Mouse (Mus musculus) cerebellum, adult 2 months (tissue): ENCODE measurements around the gene Draxin. TPM values are rescaled to one million over a fixed set of nuclear protein-coding genes. Genes with fewer than 3 reads are reported as not detected.
A peak's percentile ranks its signal among the peaks of the same experiment; 100 is the strongest.
"Not testable (repeated sequence)": the region's sequence is repeated elsewhere in the genome, so short reads cannot be mapped to it uniquely, and the experiment has no call there.

Source experiments
- DNase-seq, 2 experiments: peaks; one replicate each; pipeline ENCODE4 v3.0.0; 2021
- H3K27ac ChIP-seq: fragments of 200-500 bp; 2 replicates; pipeline ENCODE4 v1.5.1; 2012; ENCODE audit warnings: low read length, control low read depth, inconsistent platforms; ENCODE audit not compliant: insufficient read depth
- H3K27me3 ChIP-seq: fragments of 200-500 bp; 2 replicates; pipeline ENCODE4 v1.6.1; 2012; ENCODE audit warnings: inconsistent platforms, mild to moderate bottlenecking, low read length, moderate library complexity; ENCODE audit not compliant: control insufficient read depth, insufficient read depth
- H3K4me1 ChIP-seq: fragments of 200-500 bp; 2 replicates; pipeline ENCODE4 v1.6.1; 2011; ENCODE audit warnings: low read length; ENCODE audit not compliant: control insufficient read depth, insufficient read depth
- H3K4me3 ChIP-seq: fragments of 200-500 bp; replicated peaks from 2 replicates; pipeline ENCODE3; 2011; ENCODE audit warnings: mild to moderate bottlenecking, low read depth, low read length, control low read depth; ENCODE audit not compliant: insufficient read depth
- CTCF ChIP-seq: fragments of 200-500 bp; IDR thresholded peaks from 2 replicates; pipeline ENCODE4 v1.5.1; 2011; ENCODE audit warnings: low read depth, mild to moderate bottlenecking, control low read depth, low read length, moderate library complexity, borderline replicate concordance; ENCODE audit not compliant: insufficient read depth
- POLR2A ChIP-seq: fragments of 200-500 bp; IDR thresholded peaks from 2 replicates; pipeline ENCODE4 v1.6.1; 2011; ENCODE audit warnings: low read length, control low read depth, borderline replicate concordance; ENCODE audit not compliant: insufficient read depth
- WGBS: fragments of 180-500 bp; shearing (Covaris S2); methylation state at CpG from one replicate; pipeline ENCODE4 v1.1.7; 2018; 5-methylcytosine and 5-hydroxymethylcytosine counted together
- polyA plus RNA-seq: library from polyadenylated mRNA; depleted of rRNA; stranded (reverse); fragments of >200 nt; gene quantifications from 2 replicates; pipeline ENCODE4 v1.2.3, GENCODE M21; 2012; rRNA removed

Gene Draxin
- 0.30 and 0.33 TPM in 2 replicates for polyA plus RNA-seq

GRCm38 (mm10) chr4:148130561-148131413 is at the start of gene Draxin:
Gene Draxin (minus strand): TSS chr4:148130698.
- H3K27me3 ChIP-seq = no peaks in the 10 kb centered on the region
- under 1% methylated on average over 62 of the region's 87 CpGs for WGBS
- peak in 1 of 2 experiments; percentile 29 for DNase-seq
- no peaks in the 10 kb centered on the region; the same call in 1 of the 2 replicates for H3K4me1 ChIP-seq
- H3K27ac ChIP-seq = no peak within 1 kb of the TSS
- TF ChIP-seq CTCF = no peak
- TF ChIP-seq POLR2A = no peak
- peak within 1 kb of the TSS; percentile 29 for H3K4me3 ChIP-seq

DNA sequence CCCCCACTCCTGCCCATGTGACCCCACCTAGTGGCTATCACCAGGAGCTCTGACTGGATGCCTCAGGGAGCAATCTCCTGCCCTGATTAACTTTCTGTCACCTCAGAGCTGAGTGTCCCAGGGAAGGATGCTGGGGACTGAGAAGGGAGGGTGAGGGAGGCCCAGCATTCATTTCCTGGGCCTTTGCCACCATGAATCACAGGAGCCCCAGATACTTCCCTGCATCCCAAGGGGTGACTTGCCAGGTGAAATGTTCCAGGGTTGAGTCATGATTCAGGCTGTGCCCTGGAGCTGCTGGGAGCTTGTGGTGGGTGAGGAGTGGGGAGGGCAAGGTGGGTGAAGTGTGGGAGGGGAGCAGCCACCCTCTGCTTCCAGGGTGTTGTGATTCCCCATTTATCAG is 47.2 kb upstream of the Draxin start:
- no peak for TF ChIP-seq POLR2A
- no peak for TF ChIP-seq CTCF
- DNase-seq = no peak
- Histone ChIP-seq H3K4me1 (no peaks in the 10 kb centered on the region), H3K27me3 (peaks cover 1% of the 10 kb centered on the region; the same call in 1 of the 2 replicates), H3K4me3 (no peak overlapping the region), H3K27ac (no peak overlapping the region)

DNA sequence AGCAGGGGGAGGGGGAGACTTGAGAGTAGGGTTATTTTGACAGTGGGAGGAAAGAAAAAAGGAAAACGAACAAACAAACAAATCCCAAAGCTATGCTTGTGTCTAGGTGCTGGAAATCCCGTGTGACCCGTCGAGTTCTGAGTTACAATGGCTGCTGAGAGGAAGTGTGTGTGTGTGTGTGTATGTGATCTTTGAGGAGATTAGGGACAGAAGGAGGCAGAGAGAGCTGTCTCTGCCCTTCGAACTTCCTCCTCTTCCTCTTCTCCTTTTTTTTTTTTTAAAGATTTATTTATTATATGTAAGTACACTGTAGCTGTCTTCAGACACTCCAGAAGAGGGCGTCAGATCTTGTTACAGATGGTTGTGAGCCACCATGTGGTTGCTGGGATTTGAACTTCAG is 46.1 kb upstream of the Draxin start:
- not testable (repeated sequence) for H3K27ac ChIP-seq, H3K4me1 ChIP-seq, H3K4me3 ChIP-seq, DNase-seq, H3K27me3 ChIP-seq
- WGBS = 87% methylated on average over 5 of the region's 6 CpGs

GRCm38 (mm10) chr4:148174495-148174862 is 44.0 kb upstream of the Draxin start:
- no peak overlapping the region for H3K27ac ChIP-seq
- no peak for DNase-seq
- TF ChIP-seq POLR2A (no peak), CTCF (no peak)
- WGBS = 13% methylated on average over 12 of the region's 12 CpGs
- H3K4me1 ChIP-seq = no peaks in the 10 kb centered on the region
- no peak overlapping the region for H3K4me3 ChIP-seq
- peaks cover 1% of the 10 kb centered on the region; the same call in 1 of the 2 replicates for H3K27me3 ChIP-seq

GRCm38 (mm10) chr4:148173811-148174494 is 43.5 kb upstream of the Draxin start:
- DNase-seq = peak; percentile 68 to 81
- Histone ChIP-seq H3K27ac (no peak overlapping the region), H3K27me3 (peaks cover 1% of the 10 kb centered on the region; the same call in 1 of the 2 replicates), H3K4me1 (no peaks in the 10 kb centered on the region), H3K4me3 (no peak overlapping the region)
- 2% methylated on average over 30 of the region's 30 CpGs for WGBS
- TF ChIP-seq CTCF (no peak), POLR2A (no peak)

- no peak for DNase-seq
- TF ChIP-seq CTCF (no peak), POLR2A (no peak)
- H3K27me3 ChIP-seq = peaks cover 1% of the 10 kb centered on the region; the same call in 1 of the 2 replicates
- 86% methylated on average over 3 of the region's 3 CpGs for WGBS
- no peaks in the 10 kb centered on the region for H3K4me1 ChIP-seq
- H3K4me3 ChIP-seq = no peak overlapping the region
- no peak overlapping the region for H3K27ac ChIP-seq
Observed at GRCm38 (mm10) chr4:148171261-148171660, 40.8 kb upstream of the Draxin start.

DNA sequence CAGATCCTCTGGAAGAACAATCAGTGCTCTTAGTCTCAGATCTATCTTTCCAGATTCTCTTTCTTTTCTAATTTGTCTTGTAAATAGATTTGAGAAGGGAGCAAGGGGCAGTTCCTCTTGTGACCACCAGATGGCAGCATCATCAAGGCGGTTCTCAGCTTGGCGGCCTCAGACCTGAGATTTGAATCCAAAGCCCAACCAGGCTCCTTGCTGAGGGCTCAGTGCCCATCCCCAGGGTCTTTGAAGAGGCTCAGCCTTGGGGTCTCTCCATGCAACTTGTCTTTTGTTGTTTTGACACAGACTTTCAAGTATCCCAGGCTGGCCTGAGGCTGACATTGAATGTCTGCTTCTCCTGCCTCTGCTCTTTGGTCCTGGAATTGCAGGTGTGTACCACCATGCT is 40.3 kb upstream of the Draxin start:
- 0% methylated on average over 2 of the region's 2 CpGs for WGBS
- Histone ChIP-seq H3K4me1 (no peaks in the 10 kb centered on the region), H3K4me3 (no peak overlapping the region), H3K27ac (no peak overlapping the region), H3K27me3 (peaks cover 1% of the 10 kb centered on the region; the same call in 1 of the 2 replicates)
- DNase-seq = peak; percentile 54 to 69
- peak; percentile 98 for TF ChIP-seq CTCF
- no peak for TF ChIP-seq POLR2A

GRCm38 (mm10) chr4:148169586-148169985 is 39.1 kb upstream of the Draxin start:
- no peak overlapping the region for H3K4me3 ChIP-seq
- peak in 1 of 2 experiments; percentile 21 for DNase-seq
- no peak overlapping the region for H3K27ac ChIP-seq
- peaks cover 1% of the 10 kb centered on the region; the same call in 1 of the 2 replicates for H3K27me3 ChIP-seq
- H3K4me1 ChIP-seq = no peaks in the 10 kb centered on the region
- 46% methylated on average over 15 of the region's 15 CpGs for WGBS
- TF ChIP-seq POLR2A = no peak
- TF ChIP-seq CTCF = no peak
